Mouse (Mus musculus) spleen, postnatal 10 days (tissue): ENCODE data around the gene Ikzf2.

Experiments
- DNase-seq, 2 experiments: peaks; one replicate each; pipeline ENCODE4 v3.0.0; 2021 to 2022; ENCODE audit warnings: low spot score in 2 of 2

The Ikzf2 gene

DNA sequence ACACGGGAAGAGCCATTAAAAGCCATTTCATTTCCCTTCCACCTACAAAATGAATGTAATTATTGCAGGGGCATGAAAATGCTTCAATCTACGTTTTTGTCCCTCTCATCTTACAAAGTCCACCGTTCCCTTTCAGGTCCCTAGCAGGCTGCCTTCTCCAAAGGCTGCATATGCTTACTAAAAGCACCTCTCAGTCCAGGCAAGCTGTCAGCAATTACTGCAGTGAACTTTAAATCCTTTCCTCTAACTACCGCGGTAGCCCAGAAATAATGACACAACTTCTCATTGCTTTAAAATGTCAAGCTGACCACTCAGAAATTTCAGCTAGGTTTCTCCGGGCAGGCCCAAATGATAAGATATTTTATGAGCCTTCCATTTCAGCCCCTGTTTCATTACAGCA, 95.2 kb downstream of the Ikzf2 start:
- DNase-seq = no peak

DNA sequence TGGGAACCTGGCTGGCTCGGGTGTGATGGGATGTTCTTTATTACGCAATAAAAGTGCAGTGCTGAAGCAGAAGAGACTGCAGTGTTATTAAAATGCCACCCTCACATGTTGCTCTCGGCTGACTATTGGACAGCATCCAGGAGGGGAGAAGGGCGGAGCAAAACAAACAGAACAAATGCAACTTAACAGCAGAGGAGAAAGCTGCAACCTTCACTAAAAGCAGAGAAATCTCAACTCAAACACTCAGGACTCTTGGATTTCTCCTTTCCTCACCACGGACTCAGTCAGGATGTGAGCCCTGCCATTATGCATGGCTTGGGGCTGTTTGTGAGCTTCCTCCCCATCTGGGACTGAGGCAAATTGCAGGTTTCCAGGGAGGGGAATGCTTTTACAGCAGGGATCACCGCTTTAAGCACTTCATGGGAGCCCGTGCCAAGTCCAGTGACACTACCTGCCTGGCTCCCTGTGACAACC, 95.7 kb downstream of the Ikzf2 start:
- DNase-seq = no peak

DNA sequence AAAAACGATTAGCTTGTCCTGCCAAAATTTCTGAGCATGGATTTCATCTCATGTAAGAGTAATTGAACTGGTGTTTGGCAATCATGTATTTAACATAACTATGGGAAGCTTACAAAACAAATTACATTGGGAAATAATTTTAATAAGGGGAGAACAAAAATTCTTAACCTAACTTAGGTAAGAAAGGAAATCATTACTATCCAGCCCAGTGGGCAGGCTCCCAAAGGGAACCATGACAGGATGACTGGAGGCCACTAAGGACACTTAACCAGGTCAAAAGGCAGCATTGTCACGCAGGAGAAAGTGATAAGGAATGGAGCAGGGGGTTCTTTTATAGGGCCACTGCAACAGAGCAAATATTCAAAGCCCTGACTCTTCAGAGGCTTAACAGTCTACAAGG, 101.5 kb downstream of the Ikzf2 start:
- DNase-seq = no peak

DNA sequence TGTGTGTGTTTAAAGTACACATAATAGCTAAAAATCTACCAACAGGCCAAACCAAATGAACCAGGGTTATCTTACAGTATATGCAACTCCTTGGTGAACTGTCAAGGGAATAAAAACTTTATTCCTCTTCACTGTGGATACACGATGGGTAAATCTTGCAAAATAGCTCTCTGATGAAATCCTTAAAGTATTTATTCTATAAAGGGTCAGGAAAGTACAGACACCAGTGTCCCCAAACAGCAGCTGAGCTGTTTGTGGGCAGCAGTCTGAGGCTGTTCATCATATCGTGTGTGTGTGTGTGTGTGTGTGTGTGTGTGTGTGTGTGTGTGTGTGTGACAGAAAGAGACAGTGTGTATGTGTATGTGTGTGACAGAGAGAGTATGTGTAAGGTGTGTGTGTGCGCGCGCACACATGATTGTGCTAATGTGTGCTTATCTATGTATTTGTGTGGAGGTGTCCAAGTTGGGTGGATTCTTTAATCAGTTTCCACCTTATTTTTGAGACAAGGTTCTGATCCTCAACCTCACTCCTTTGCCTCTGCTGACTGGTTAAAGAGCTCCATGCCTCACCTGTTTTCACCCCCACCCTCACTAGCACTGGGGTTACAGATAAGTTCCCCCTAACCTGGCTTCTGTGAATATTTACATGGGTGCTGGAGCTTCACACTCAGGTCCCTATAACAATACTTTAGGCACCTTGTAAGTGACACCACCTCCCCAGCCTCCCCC, 102.9 kb downstream of the Ikzf2 start:
- DNase-seq = no peak

DNA sequence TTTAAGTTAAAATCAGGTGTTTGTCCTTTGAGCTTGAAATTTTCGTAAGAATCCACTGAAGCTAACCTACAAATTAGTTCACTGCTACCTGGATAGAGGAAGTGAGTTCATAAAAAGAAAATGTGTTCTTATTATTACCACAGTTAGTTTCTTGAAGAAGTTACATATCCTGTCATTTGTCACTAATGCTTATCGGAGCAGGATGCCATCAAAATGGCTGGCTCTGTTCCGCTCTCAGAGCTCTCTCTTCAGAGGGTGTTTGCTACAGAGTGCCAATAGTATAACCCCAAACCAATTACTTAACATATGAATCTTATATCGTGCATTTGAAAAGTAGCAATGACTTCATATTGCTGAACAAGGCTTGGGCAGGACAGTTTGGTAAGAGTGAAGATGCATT, 108.1 kb downstream of the Ikzf2 start:
- DNase-seq = no peak

DNA sequence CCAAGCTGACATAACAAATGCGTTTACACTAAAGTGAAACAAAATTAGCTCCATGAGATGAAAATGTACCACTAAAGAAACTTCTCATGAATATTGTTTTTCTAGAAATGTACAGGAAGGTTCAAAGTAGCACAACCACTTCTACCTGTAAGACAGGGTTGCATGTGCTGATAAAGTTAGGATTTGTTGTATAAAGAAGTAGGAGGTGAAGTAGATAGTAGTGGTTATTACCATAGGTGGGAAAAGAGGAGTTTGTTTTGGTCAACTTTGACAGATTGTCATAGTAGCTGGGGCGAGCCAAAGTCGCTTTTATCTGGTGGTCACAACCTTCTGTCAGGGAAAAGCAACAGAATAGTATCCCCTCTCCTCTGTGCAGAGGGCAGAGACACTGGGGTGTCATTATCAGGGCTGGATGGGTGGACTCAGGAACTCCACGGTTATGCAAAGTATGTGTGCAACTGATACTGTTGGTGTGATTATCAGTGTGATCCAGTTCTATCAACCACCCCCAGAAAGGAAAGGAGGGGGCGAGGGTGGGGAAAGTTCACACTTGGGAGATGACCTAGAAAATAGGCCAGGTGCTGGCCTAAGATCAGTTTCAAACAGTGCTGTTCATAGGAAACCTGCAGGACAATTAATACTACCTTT, 127.5 kb downstream of the Ikzf2 start:
- no peak for DNase-seq

DNA sequence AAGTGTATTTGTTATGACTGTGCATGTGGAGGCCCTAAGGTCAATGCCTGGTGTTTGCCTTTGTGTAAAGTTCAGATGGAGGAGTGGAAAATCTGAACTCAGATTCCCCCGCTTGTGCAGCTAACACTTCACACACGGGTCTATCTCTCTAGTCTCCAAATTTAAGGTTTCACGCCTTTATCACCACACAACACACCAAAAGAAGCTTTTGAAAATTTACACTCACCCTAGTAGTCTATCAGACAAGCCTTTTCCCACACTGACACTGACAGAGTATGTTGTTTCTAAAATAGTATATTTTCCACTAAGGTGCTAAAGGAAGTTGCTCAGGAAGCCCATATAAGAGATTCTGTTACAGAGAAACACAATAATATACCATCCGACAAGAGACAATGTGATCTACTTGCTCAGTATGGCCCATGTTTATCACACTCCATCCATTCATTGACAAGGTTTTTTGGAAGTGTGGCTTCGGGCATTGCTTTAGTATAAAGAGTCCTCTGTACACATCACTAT, 131.4 kb downstream of the Ikzf2 start:
- no peak for DNase-seq

DNA sequence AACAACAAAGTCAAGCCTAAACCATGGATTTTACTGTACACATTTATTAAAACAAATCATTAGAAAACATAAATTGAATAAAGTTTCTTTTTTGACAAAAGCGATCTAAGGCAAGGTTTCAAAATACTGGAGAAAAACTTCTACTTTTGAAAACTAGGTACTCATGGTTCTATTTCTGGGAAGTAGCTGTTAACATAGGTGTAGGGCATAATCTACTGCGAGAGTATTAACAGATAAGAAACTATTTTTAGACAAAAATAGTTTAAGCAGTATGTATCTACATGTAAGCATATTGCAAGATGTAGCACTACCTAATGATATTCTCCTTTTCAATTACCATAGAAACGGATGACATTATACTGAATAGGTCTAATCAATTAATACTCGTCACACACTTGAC, 137.1 kb downstream of the Ikzf2 start:
- no peak for DNase-seq

DNA sequence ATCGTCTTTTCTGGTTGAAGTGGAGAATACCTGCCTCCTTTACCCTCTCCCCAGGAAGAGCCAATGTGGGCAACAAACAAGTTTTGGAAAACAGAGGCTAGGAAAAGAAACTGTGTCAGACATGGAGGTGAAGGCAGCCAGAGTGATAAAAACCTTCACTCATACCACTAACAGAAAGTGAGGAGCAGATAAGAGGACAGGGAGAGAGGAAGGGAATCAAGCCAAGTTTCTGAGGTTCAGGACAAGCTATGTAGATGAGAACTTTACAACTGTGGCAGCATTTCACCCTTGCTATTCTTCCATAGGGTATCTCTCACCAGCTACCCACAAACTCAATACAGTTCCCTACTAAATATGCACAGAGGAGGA, 141.2 kb downstream of the Ikzf2 start:
- DNase-seq = no peak

DNA sequence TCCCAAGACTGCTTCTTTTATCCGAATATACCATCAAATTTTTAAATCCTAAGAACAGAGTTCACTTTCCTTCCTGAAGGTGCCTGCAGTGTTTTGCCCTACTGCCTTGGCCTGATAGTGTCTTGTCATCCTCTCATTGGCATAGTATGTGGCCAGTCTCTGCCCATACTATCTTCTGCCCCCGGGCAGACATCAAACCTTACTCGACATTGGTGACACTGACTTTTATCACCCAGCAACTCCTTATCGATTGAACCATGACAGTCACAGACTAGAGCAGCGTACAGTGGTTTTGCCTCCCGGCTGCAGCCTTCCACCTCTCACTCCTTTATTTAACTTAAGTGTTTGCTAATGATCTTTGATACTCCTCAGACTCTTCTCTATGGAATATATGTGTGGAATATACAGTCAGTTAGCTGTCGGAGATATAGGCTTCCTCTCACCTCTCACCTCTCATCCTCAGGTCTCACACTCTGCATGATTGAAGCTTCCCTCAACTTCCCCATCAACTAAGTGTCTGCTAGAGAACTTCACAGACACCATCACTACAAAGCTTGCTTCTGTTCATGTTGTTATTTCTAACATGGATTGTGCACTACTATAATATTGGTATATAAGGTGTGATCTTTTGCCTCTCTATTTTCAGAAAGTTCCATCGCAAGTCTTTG, 141.7 kb downstream of the Ikzf2 start:
- no peak for DNase-seq

DNA sequence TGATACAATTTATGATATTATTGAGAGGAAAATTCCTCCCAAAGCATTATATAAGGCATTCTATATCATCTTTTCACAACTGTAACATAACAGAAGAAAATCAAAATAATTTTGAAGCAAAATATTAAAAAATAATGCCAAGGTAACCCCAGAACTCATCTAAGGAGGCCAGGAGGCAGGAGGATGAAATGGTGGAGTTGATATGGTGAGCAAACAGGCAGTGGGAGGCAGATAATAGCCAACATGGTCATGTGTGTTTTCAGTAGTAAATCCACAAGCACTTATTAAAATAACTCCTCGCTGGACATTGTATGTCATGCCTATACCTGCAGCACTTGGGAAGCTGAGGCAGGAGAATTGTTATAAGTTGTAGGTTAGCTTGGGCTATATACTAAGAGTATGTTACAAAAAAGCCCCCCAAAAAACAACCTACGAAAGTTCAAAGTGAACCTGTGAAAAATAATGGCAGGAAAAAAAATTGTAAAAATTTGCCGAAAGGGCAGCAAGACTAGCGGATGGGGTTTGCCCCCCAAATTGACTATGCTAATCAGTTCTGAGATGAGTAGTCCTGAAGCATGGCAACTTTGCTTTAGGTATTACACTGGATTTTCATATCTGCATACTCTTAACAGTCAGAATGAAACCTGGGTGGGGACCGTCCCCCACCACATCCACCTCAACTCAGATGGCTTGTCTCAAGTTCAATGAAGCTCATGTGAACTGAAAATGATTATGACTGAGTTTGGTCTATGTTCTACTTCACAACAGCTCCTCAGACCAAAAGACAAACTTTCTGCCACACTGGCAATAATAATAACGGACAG, 143.1 kb downstream of the Ikzf2 start:
- DNase-seq = no peak

DNA sequence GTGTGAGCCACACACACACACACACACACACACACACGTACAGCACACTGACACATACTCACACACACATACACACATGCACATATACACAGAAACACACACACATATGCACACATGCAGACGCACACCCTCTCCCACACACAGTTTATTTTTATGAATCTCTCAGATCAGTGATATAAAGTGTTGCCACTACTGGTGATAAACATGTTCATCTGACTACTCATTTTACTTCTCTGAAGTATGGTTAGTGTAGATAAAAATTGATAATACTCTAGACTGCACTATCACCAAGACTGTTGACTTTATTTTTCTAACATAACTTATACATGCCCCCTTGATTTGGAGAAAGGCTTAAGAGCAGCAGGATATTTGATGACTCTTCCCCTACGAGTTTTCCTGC, 144.5 kb downstream of the Ikzf2 start:
- DNase-seq = no peak

DNA sequence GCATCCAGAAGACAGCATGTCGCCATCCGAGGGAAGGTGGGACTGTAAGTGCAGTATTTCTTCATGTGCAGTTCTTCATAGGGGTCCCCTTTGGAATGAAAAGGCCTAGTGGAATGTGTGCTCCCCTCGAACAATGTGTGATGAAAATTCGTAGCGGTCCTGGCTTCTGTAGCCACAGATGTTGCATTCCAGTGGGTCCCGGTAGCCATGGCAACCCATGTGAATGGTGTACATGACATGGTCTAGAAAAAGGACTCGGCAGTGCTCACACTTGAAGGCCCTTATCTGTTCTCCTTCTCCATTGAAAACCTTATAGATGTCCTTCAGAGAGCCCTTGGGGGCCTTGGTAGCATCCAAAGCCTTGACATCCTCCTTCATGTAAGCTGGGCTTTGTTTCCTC, 148.4 kb downstream of the Ikzf2 start:
- no peak for DNase-seq

DNA sequence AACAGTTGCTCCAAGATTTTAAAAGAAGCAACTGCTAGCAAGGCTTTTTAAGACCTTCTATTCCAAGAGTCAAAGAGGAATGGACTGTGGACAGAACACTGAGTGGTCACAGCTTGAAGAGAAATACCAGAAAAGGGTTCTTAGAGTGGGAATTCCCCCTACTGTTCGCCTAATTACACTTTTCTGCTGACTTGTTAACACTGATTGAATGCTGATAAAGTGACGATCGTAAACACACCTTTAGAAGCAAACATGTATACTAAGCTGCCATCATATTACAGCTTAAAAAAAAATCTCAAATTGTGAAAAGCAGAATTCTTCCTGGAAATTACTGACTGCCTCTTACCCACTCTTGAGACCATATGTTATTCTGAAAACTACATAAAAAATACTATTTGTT, 149.4 kb downstream of the Ikzf2 start:
- no peak for DNase-seq

DNA sequence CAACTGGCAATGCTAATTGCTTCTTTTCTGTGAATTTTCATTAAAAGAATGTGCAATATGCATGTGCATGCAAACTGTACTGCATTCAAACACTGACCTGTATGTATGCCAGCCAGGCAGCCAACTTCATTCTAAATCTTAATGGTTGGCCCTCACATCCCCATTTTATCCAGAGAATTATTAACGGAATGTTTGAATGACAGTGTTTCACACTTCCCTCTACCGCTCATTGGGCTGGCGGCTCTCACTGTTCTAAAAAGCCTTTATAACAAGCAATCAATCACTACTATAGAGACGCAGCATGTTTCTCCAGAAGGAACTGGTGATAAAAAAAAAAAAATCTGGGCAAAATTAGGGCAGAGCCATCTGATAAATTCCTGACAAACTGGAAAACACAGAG, 151.5 kb downstream of the Ikzf2 start:
- DNase-seq = no peak

DNA sequence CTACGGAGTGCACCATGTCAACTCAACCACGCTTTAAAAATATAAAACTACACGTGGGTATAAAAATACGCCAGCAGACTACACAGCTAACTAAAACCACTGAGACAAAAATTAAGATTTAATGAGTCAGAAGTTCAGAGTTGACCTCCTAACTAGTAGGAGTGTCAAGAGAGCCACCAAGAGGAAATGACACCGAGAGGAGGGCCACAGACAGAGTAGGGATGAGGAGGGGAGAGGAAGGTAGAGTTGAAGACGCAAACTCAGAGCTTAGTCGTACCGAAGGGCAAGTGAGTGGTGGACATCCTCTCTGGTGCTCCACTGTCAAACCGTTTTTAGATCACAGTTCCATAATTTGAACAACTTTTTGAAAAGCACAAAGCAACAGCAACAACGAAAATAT, 154.0 kb downstream of the Ikzf2 start:
- DNase-seq = no peak

DNA sequence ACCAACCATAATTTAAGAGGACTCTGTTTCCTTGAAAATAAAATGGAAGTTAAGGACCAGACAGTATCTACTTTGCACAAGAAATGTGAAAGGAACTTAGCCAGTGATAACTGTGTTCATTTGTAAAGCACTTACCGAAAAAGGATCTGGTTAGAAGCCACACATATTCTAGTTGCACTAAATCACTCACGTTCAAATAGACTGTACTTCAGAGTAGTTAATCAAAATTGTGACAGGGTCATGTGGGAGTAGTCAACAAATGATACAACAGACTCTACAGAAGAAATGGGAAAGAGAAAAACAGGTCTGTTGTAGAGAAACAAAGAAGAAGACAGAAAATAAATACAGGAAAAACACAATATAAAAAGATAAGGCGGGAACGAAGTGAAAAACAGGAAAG, 158.3 kb downstream of the Ikzf2 start:
- no peak for DNase-seq

DNA sequence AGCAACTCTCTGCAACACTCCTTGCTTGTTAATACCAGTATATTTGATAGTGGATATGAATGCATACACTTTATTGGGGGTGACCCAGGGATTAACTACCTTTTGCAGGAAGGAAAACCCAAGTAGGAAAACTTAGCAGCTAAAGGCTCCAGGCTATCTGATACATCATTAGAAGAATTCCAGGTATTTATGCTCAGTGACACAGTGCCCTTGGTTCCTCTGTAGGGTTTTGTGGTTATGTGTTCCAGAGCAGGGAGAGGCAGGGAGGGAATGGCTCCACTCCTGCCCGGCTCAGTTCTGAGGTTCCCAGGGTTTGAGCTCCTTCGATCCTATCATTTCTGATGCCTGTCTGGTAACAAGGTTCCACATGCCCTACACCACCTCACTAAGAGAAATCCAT, 165.4 kb downstream of the Ikzf2 start:
- no peak for DNase-seq

DNA sequence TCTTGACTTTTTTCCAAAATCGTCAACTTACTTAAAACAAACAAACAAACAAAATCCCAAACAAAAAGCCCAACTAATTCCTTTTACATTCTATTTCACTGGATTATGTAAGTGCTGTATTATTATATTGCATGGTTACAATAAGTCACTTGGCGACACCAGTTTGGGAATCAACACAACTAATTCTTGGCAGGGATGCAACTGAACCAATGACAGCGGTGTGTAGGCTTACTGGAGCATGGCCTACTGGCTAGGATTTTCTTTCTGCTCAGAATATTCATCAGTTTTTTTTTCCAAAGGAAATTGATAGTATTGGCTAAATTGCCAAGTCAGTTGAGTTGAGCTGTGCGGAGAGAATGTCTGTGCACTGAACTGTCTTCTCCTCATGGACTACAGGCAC, 167.7 kb downstream of the Ikzf2 start:
- DNase-seq = no peak

DNA sequence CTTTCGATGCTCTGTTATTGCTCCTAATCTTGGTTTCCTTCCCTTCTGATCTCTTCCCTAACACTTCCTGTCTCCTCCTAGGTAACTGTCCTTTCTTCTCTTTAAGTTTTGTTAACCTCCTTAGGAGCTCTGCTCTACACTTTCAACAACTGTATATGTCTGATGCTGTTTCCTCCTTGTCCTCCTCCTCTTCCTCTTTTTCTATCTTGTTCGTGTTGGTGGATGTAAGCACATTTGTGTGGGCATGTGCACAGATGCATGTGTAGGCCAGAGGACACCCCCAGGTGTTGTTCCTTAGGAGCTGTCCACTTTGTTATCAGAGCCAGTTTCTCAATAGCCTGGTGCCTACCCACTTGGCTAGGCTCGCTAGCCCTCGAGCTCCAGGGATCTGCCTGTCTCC, 169.0 kb downstream of the Ikzf2 start:
- DNase-seq = no peak

DNA sequence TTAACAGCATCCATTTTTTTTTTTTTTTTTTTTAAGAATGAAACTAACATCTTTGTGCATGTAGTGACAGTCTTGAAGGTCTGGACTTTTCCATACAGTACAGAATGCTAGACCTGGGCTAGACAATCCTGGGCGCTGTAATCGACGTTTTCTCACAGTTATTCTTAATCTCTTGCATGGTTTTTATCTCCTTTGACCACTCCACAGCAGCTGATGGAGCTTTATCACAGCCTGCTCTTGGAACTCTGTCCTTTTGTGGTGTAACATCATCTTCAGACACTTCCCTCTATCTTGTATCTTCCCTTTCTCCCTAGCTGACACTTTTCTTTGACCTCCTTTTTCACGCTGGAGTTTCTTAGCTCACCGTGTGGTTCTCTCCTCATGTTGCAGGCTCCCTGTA, 170.9 kb downstream of the Ikzf2 start:
- DNase-seq = no peak

DNA sequence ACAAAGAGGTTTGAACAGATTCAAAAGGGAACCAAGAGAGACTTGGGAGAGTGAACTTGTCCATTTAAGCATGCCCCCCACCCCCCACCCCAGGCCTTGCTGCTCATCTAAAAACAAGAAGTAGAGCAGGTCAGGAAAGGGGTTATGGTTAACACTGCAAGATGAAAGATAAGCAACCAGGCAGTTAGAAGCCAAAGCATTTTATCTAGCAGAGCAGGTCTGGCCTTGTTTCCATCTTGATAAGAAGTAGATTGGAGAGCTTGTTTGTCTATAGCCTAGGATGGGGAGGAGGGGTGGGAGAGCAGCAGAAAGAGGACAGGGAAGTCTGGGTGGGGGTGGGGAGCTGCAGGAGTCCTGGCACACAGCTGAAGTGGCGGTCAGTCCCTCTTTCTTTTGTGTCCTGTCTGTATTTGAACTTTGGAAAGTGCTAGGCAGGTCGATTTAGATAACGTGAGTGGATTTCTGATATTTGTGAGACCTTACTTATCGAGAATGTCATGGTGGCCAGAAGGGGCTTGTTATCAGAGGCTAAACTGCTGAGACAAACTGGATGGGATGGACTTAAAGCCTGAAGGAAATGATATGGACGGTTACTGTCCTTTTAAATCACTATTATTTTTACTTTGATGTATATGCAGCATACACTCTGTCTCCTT, 173.3 kb downstream of the Ikzf2 start:
- no peak for DNase-seq
